Mouse (Mus musculus): ENCODE measurements around the gene Gh. TPM values are rescaled to one million over a fixed set of nuclear protein-coding genes. Genes with fewer than 3 reads are reported as not detected.

The Gh gene
- polyA plus RNA-seq, 1 experiment from 2014 or later, result not detected

DNA sequence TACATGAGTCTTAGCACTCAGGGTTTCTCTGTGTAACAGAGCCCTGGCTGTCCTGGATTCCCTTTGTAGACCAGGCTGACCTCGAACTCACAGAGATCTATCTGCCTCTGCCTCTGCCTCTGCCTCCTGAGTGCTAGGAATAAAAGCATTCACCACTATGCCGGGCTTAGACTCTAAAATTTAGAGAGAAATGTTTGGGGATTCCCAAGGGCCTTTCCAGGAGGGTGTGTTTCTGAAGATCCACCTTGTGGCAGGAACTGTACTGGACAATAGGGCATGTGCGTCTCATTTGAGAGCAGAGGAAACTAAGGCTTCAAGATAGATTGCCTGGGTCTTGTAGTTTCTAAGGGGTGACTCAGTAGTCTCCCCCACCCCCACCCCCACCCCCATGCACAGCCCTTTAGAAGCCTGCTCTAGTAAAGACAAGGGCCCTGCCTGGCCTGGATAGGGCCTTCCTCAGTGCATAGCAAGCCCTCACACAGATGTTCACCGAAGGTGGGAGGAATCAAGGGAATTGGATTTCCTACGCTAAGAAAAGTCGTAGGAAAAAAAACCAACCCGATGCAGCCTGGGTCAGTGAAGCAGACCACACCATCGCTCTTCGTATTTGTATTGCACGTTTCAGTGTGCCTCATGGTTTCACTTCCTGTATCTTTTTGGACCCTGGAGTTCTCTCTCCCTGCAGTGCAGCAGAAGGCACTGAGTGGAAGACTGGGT lies 3.8 kb upstream of the Gh start:
- WGBS, result 71% methylated on average over 10 of the region's 10 CpGs
- Histone ChIP-seq H3K36me3 (ENCODE audit: control insufficient read depth, insufficient read depth) (no peaks in the 10 kb centered on the region), H3K4me1 (ENCODE audit: control insufficient read depth, insufficient read depth, low read length) (no peaks in the 10 kb centered on the region), H3K9ac (ENCODE audit: low read length) (no peak overlapping the region), H3K27ac (ENCODE audit: low read length) (no peak overlapping the region), H3K4me3 (ENCODE audit: low read length) (no peak overlapping the region), H3K4me2 (ENCODE audit: low read depth, low read length) (no peak overlapping the region), H3K27me3 (ENCODE audit: control insufficient read depth, insufficient read depth, low read length) (no peaks in the 10 kb centered on the region), H3K9me3 (replicated peaks; ENCODE audit: control insufficient read depth, low read length) (no peaks in the 10 kb centered on the region)
- ATAC-seq (replicated peaks; ENCODE audit: extremely low read depth, insufficient read depth, low FRiP score), result no peak

DNA sequence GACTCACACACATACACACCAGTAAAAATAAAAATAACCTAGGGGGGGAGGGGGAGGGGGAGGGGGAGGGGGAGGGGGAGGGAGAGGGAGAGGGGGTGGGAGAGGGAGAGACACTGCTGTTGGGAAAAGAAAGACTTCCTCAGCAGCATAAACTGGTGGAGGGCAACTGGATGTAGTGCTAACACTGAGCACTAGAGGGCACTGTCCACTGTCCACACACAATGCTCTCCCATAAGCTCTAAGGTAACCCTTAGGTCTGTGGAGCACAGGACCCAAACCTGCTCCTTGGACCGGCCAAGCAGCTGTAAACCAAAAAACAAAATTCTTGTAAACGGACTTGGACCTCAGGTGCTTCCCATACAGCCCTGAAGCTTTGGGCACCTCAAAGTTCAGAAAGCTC lies 969 bp upstream of the Gh start:
- Histone ChIP-seq H3K4me2 (ENCODE audit: low read depth, low read length) (no peak overlapping the region), H3K27me3 (ENCODE audit: control insufficient read depth, insufficient read depth, low read length) (no peaks in the 10 kb centered on the region), H3K4me1 (ENCODE audit: control insufficient read depth, insufficient read depth, low read length) (no peaks in the 10 kb centered on the region), H3K4me3 (ENCODE audit: low read length) (no peak overlapping the region), H3K9ac (ENCODE audit: low read length) (no peak overlapping the region), H3K9me3 (replicated peaks; ENCODE audit: control insufficient read depth, low read length) (no peaks in the 10 kb centered on the region), H3K27ac (ENCODE audit: low read length) (no peak overlapping the region), H3K36me3 (ENCODE audit: control insufficient read depth, insufficient read depth) (no peaks in the 10 kb centered on the region)
- 8% methylated on average over 2 of the region's 2 CpGs for WGBS
- no peak for ATAC-seq (replicated peaks; ENCODE audit: extremely low read depth, insufficient read depth, low FRiP score)

DNA sequence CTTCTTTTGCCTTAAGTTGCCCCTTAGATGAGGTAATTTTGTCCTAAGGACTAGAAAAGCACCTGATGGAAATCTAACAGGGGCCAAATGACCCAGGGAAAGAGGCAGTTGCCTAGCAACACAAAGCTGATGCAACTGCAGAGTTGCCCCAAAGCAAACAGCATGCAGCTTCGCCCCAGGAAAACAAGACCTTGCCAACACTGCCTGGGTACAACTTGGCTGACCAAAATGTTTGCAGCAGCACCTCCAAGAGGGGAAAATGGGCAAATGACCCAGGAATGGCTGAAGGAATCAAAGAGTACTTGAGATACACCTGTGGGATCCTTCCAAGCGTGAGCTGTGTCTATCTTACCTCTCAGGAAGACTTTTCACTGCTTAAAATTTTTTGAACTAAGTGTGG lies 9.8 kb downstream of the Gh start:
- Histone ChIP-seq H3K27me3 (ENCODE audit: control insufficient read depth, insufficient read depth, low read length) (no peaks in the 10 kb centered on the region), H3K4me3 (ENCODE audit: low read length) (no peak overlapping the region), H3K4me2 (ENCODE audit: low read depth, low read length) (no peak overlapping the region), H3K27ac (ENCODE audit: low read length) (no peak overlapping the region), H3K9ac (ENCODE audit: low read length) (no peak overlapping the region), H3K9me3 (replicated peaks; ENCODE audit: control insufficient read depth, low read length) (no peaks in the 10 kb centered on the region), H3K4me1 (ENCODE audit: control insufficient read depth, insufficient read depth, low read length) (peaks cover 5% of the 10 kb centered on the region; the same call in 1 of the 2 replicates), H3K36me3 (ENCODE audit: control insufficient read depth, insufficient read depth) (no peaks in the 10 kb centered on the region)
- WGBS, result 88% methylated on average over 2 of the region's 2 CpGs
- ATAC-seq (replicated peaks; ENCODE audit: extremely low read depth, insufficient read depth, low FRiP score), result no peak

DNA sequence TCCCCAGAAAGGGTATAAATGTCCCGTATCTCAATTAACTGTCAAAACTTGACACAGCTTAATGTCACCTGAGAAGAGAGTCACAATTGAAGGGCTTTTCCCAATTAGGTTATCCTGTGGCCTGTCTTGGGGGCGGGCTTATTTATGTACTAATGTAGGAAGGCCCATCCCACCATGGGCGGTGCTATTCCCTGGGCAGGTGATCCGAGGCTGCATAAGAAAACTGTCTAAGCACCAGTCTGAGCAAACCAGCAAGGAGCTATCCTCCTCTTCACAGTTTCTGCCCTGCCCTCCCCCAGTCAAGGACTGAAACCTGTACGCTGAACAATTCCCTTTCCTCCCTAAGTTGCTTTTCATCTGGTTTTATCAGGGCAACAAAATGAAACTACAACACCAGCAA lies 11.3 kb downstream of the Gh start:
- Histone ChIP-seq H3K4me2 (ENCODE audit: low read depth, low read length) (no peak overlapping the region), H3K4me1 (ENCODE audit: control insufficient read depth, insufficient read depth, low read length) (peaks cover 5% of the 10 kb centered on the region; the same call in 1 of the 2 replicates), H3K36me3 (ENCODE audit: control insufficient read depth, insufficient read depth) (no peaks in the 10 kb centered on the region), H3K27me3 (ENCODE audit: control insufficient read depth, insufficient read depth, low read length) (no peaks in the 10 kb centered on the region), H3K4me3 (ENCODE audit: low read length) (no peak overlapping the region), H3K9me3 (replicated peaks; ENCODE audit: control insufficient read depth, low read length) (no peaks in the 10 kb centered on the region), H3K27ac (ENCODE audit: low read length) (no peak overlapping the region), H3K9ac (ENCODE audit: low read length) (no peak overlapping the region)
- 90% methylated on average over 5 of the region's 5 CpGs for WGBS
- ATAC-seq (replicated peaks; ENCODE audit: extremely low read depth, insufficient read depth, low FRiP score), result no peak

- Histone ChIP-seq H3K9me3 (replicated peaks; ENCODE audit: control insufficient read depth, low read length) (no peaks in the 10 kb centered on the region), H3K4me3 (ENCODE audit: low read length) (no peak overlapping the region), H3K9ac (ENCODE audit: low read length) (no peak overlapping the region), H3K27me3 (ENCODE audit: control insufficient read depth, insufficient read depth, low read length) (no peaks in the 10 kb centered on the region), H3K36me3 (ENCODE audit: control insufficient read depth, insufficient read depth) (no peaks in the 10 kb centered on the region), H3K4me1 (ENCODE audit: control insufficient read depth, insufficient read depth, low read length) (peaks cover 5% of the 10 kb centered on the region; the same call in 1 of the 2 replicates), H3K27ac (ENCODE audit: low read length) (no peak overlapping the region), H3K4me2 (ENCODE audit: low read depth, low read length) (no peak overlapping the region)
- peak; percentile 75 for ATAC-seq (replicated peaks; ENCODE audit: extremely low read depth, insufficient read depth, low FRiP score)
- 30% methylated on average over 8 of the region's 8 CpGs for WGBS
Measured at GRCm38 (mm10) chr11:106289369-106289768, 12.3 kb downstream of the Gh start.

DNA sequence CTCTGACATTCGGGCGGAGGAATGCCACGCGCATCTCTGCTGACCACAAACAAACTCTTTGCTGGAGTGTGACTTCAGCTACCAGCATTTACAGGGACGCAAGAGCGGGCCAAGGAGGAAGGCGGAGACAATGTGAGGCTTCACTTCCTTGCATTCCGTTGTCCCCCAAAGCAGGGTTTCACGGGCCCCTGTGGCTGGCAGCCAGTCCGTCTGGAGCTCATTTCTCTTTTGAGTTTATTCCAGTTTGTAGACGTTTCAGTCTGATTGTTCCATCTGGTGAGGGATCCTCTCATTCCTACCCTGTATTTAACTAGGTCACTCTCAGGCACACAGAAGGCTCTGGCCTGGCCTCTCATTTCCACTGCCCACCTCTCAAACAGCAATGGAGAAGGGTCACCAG lies 14.7 kb downstream of the Gh start:
- no peak overlapping the region for H3K9ac ChIP-seq (ENCODE audit: low read length)
- no peaks in the 10 kb centered on the region for H3K9me3 ChIP-seq (replicated peaks; ENCODE audit: control insufficient read depth, low read length)
- H3K4me3 ChIP-seq (ENCODE audit: low read length), result no peak overlapping the region
- no peak overlapping the region for H3K27ac ChIP-seq (ENCODE audit: low read length)
- no peaks in the 10 kb centered on the region for H3K36me3 ChIP-seq (ENCODE audit: control insufficient read depth, insufficient read depth)
- WGBS, result 67% methylated on average over 11 of the region's 11 CpGs
- H3K4me2 ChIP-seq (ENCODE audit: low read depth, low read length), result no peak overlapping the region
- no peaks in the 10 kb centered on the region for H3K27me3 ChIP-seq (ENCODE audit: control insufficient read depth, insufficient read depth, low read length)
- no peak for ATAC-seq (replicated peaks; ENCODE audit: extremely low read depth, insufficient read depth, low FRiP score)
- H3K4me1 ChIP-seq (ENCODE audit: control insufficient read depth, insufficient read depth, low read length), result peaks cover 5% of the 10 kb centered on the region; the same call in 1 of the 2 replicates

DNA sequence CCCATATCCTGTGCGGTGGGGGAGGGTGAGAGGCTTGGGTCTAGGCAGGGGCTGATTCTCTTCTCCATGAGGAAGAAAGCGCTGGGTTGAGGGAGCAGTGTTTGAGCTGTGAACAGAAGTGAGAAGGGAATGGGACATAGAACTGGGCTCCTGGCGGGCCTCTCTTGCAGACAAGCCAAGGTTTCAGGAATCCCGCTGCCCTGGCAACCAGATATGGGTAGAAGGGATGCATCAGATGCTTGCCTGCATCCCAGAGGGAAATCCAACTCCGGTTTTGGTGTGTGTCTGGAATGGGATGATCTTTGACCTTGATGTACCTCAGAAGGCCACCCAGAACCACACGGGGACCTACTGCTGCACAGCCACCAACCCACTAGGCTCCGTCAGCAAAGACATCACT lies 15.5 kb downstream of the Gh start:
- Histone ChIP-seq H3K9ac (ENCODE audit: low read length) (no peak overlapping the region), H3K27ac (ENCODE audit: low read length) (no peak overlapping the region), H3K4me3 (ENCODE audit: low read length) (no peak overlapping the region), H3K36me3 (ENCODE audit: control insufficient read depth, insufficient read depth) (no peaks in the 10 kb centered on the region), H3K9me3 (replicated peaks; ENCODE audit: control insufficient read depth, low read length) (no peaks in the 10 kb centered on the region), H3K27me3 (ENCODE audit: control insufficient read depth, insufficient read depth, low read length) (no peaks in the 10 kb centered on the region), H3K4me2 (ENCODE audit: low read depth, low read length) (no peak overlapping the region), H3K4me1 (ENCODE audit: control insufficient read depth, insufficient read depth, low read length) (peaks cover 5% of the 10 kb centered on the region; the same call in 1 of the 2 replicates)
- WGBS, result 73% methylated on average over 7 of the region's 7 CpGs
- ATAC-seq (replicated peaks; ENCODE audit: extremely low read depth, insufficient read depth, low FRiP score), result no peak

GRCm38 (mm10) chr11:106284126-106284525 lies 17.5 kb downstream of the Gh start:
- Histone ChIP-seq H3K9ac (ENCODE audit: low read length) (no peak overlapping the region), H3K4me2 (ENCODE audit: low read depth, low read length) (no peak overlapping the region), H3K27ac (ENCODE audit: low read length) (no peak overlapping the region), H3K9me3 (replicated peaks; ENCODE audit: control insufficient read depth, low read length) (no peaks in the 10 kb centered on the region), H3K36me3 (ENCODE audit: control insufficient read depth, insufficient read depth) (no peaks in the 10 kb centered on the region), H3K4me1 (ENCODE audit: control insufficient read depth, insufficient read depth, low read length) (peaks cover under 1% of the 10 kb centered on the region; the same call in 1 of the 2 replicates), H3K4me3 (ENCODE audit: low read length) (no peak overlapping the region), H3K27me3 (ENCODE audit: control insufficient read depth, insufficient read depth, low read length) (no peaks in the 10 kb centered on the region)
- WGBS, result 58% methylated on average over 8 of the region's 8 CpGs
- ATAC-seq (replicated peaks; ENCODE audit: extremely low read depth, insufficient read depth, low FRiP score), result no peak

DNA sequence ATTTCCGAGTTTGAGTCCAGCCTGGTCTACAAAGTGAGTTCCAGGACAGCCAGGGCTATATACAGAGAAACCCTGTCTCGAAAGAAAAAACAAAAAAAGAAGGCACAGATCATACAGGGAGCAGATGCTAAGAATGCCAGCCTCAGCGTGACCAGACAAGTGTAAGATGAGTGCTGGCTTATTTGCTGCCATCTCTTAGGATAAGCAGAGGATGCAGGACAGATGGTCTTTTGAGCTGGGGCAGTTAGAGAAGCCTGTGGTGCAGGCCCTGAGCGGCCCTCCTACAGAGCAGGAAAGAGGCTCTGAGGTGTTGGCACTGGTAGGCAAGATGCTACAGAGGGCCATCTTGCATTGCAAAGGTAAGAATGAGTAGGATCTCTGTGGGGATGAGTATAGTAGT lies 18.3 kb downstream of the Gh start:
- no peak overlapping the region for H3K4me2 ChIP-seq (ENCODE audit: low read depth, low read length)
- H3K27ac ChIP-seq (ENCODE audit: low read length), result no peak overlapping the region
- no peaks in the 10 kb centered on the region for H3K4me1 ChIP-seq (ENCODE audit: control insufficient read depth, insufficient read depth, low read length)
- H3K36me3 ChIP-seq (ENCODE audit: control insufficient read depth, insufficient read depth), result no peaks in the 10 kb centered on the region
- H3K9ac ChIP-seq (ENCODE audit: low read length), result no peak overlapping the region
- ATAC-seq (replicated peaks; ENCODE audit: extremely low read depth, insufficient read depth, low FRiP score), result no peak
- 78% methylated on average over 4 of the region's 4 CpGs for WGBS
- H3K27me3 ChIP-seq (ENCODE audit: control insufficient read depth, insufficient read depth, low read length), result no peaks in the 10 kb centered on the region
- H3K4me3 ChIP-seq (ENCODE audit: low read length), result no peak overlapping the region
- H3K9me3 ChIP-seq (replicated peaks; ENCODE audit: control insufficient read depth, low read length), result no peaks in the 10 kb centered on the region

Data from heart, embryonic 16.5 days (tissue).